Mouse (Mus musculus) liver, embryonic 12.5 days (tissue): ENCODE results near the gene Slc16a12. TPM values are rescaled to one million over a fixed set of nuclear protein-coding genes. Genes with fewer than 3 reads are reported as not detected.

ENCODE experiments used
- ATAC-seq: fragments of 200-750 bp; cut with Nextera tagmentation; 2 replicates; pipeline ENCODE4 v1.8.0; 2017; ENCODE audit warnings: moderate number of reproducible peaks, mild to moderate bottlenecking, moderate library complexity
- H3K27ac ChIP-seq: fragments of 300-500 bp; sonication (generic); 2 replicates; pipeline ENCODE4 v1.5.1; 2016; ENCODE audit warnings: mild to moderate bottlenecking
- H3K27me3 ChIP-seq: fragments of 300-500 bp; sonication (generic); replicated peaks from 2 replicates; pipeline ENCODE4 v1.6.1; 2016; ENCODE audit warnings: mild to moderate bottlenecking, moderate library complexity
- H3K36me3 ChIP-seq: fragments of 300-500 bp; sonication (generic); 2 replicates; pipeline ENCODE4 v1.6.1; 2016; ENCODE audit warnings: mild to moderate bottlenecking, moderate library complexity
- H3K4me1 ChIP-seq: fragments of 300-500 bp; sonication (generic); 2 replicates; pipeline ENCODE4 v1.6.1; 2016
- H3K4me2 ChIP-seq: fragments of 300-500 bp; sonication (generic); 2 replicates; pipeline ENCODE4 v1.6.1; 2016; ENCODE audit warnings: mild to moderate bottlenecking, moderate library complexity
- H3K4me3 ChIP-seq: fragments of 300-500 bp; sonication (generic); 2 replicates; pipeline ENCODE4 v1.5.1; 2016; ENCODE audit warnings: mild to moderate bottlenecking, moderate library complexity
- H3K9ac ChIP-seq: fragments of 300-500 bp; sonication (generic); 2 replicates; pipeline ENCODE4 v1.6.1; 2016; ENCODE audit warnings: mild to moderate bottlenecking, moderate library complexity
- H3K9me3 ChIP-seq: fragments of 300-500 bp; sonication (generic); replicated peaks from 2 replicates; pipeline ENCODE4 v1.6.1; 2016; ENCODE audit warnings: mild to moderate bottlenecking, moderate library complexity
- WGBS: fragments of 180-500 bp; shearing (Covaris S2); methylation state at CpG from one replicate; pipeline ENCODE4 v1.1.7; 2016; ENCODE audit not compliant: insufficient replicate concordance; 5-methylcytosine and 5-hydroxymethylcytosine counted together
- microRNA-seq: library from miRNA; unstranded; fragments of <30 nt; microRNA quantifications from one replicate; pipeline ENCODE4, GENCODE M21; 2017
- polyA plus RNA-seq: library from polyadenylated mRNA; unstranded; fragments of >200 nt; fragmentation: Nextera tagmentation; extraction: Ambion mirVana; gene quantifications from 2 replicates; pipeline ENCODE4 v1.2.1, GENCODE M21; 2016

Gene Slc16a12
- polyA plus RNA-seq, 1 experiment from 2014 or later = 10.9 TPM

DNA sequence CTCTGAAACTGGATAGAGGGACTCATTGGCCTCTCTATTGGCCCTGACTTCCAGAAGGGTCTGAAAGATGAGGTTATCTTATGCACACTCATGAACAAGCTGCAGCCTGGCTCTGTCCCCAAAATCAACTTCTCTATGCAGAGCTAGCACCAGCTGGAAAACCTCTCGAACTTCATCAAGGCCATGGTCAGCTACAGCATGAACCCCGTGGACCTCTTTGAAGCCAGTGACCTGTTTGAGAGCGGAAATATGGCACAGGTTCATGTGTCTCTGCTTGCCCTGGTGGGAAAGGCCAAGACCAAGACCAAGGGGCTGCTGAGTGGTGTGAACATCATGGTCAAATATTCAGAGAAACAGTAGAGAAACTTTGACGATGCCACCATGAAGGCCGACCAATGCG is 123.3 kb downstream of the Slc16a12 start:
- Histone ChIP-seq H3K36me3 (no peaks in the 10 kb centered on the region), H3K9me3 (no peaks in the 10 kb centered on the region), H3K27me3 (no peaks in the 10 kb centered on the region), H3K4me2 (no peak overlapping the region), H3K4me3 (no peak overlapping the region), H3K27ac (no peak overlapping the region), H3K9ac (no peak overlapping the region), H3K4me1 (no peaks in the 10 kb centered on the region)
- WGBS = 78% methylated on average over 6 of the region's 6 CpGs
- no peak for ATAC-seq

DNA sequence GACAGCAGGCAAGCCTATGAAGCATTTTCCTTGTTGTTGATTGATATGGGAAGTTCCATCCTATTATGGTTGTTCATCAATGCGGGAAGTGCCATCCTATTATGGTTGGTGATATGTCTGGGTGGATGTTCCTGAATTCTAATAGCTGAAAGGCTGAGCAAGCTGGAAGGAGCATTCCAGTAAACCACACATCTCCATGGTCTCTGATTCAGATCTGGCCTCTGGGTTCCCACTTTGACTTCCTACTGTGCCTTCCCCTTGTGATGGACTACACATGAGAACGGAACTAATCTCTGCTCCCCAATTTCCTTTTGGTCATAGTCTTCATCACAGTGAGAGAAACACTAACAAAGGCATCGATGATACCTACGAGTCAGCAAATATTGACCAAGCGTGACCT is 126.2 kb downstream of the Slc16a12 start:
- ATAC-seq = no peak
- 69% methylated on average over 5 of the region's 5 CpGs for WGBS
- Histone ChIP-seq H3K27me3 (no peaks in the 10 kb centered on the region), H3K36me3 (no peaks in the 10 kb centered on the region), H3K4me2 (no peak overlapping the region), H3K4me3 (no peak overlapping the region), H3K27ac (no peak overlapping the region), H3K9ac (no peak overlapping the region), H3K9me3 (no peaks in the 10 kb centered on the region), H3K4me1 (no peaks in the 10 kb centered on the region)

Small RNA genes lying within 50 kb of the gene (microRNA-seq; reads per million reads assigned to microRNA genes)
- not detected for gene Gm27476

Other genes with a start within 250 kb of the Slc16a12 start
- 33.4 and 35.0 TPM in 2 replicates for gene Lipa, start 219.8 kb downstream of the Slc16a12 start, polyA plus RNA-seq
- 2.9 and 3.1 TPM in 2 replicates for gene Ifit2, start 196.6 kb downstream of the Slc16a12 start, polyA plus RNA-seq
- 0.60 and 0.69 TPM in 2 replicates for gene Ifit3, start 163.8 kb downstream of the Slc16a12 start, polyA plus RNA-seq
- 0.07 and 0.08 TPM in 2 replicates for gene Ifit1bl1, start 145.3 kb downstream of the Slc16a12 start, polyA plus RNA-seq
- gene Ifit3b, start 139.3 kb downstream of the Slc16a12 start, polyA plus RNA-seq = 0.14 TPM in 1 of 2 replicates, not detected in the other
- not detected in 2 replicates for gene Ifit1bl2, start 106.5 kb downstream of the Slc16a12 start, polyA plus RNA-seq
- 0.26 and 0.51 TPM in 2 replicates for gene Ifit1, start 106.4 kb downstream of the Slc16a12 start, polyA plus RNA-seq
- gene Pank1, start 132.2 kb upstream of the Slc16a12 start, polyA plus RNA-seq = 6.5 and 6.7 TPM in 2 replicates
- 44.4 and 45.1 TPM in 2 replicates for gene Kif20b, start 175.1 kb upstream of the Slc16a12 start, polyA plus RNA-seq